11 mouse cellular contexts compared by ENCODE assay signal in the genomic region with DNA sequence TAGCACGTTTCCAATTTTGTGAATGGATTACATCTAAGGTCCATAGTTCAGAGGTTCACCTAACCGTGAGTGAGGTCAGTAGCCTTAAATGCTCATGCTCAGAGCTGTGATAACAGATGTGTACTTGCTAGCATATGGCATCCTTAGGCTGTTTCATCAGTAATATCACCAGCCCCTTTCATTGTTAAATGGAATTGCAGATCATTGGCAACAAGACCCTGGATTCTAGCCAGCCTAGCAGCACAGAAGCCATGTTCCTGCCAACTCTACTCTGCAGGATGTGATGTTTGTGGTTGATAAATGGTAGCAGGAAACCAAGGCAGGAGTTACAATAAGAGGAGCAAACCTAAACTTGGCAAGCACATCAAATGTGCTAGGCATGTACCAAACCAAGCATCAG.
DNase-seq lines count a peak whose midpoint lies in the region; ATAC-seq lines count a peak whose summit lies in the region.
"Had no signal": no experiment of that assay in that cellular context is flagged by ENCODE, and none has a peak within 500 bp of the region (broad histone marks: within the 10 kb centered on the region; RNA-seq: fewer than 3 reads in every experiment).

No protein-coding gene starts in this region.

- no peak overlapping the region for H3K9ac ChIP-seq in kidney, embryonic 14.5 days (ENCODE audit: low read depth, low read length)
- no peak overlapping the region for H3K9ac ChIP-seq in hindbrain, embryonic 16.5 days (ENCODE audit: low read depth, low read length)
- H3K9ac ChIP-seq: liver, embryonic 12.5 days had no signal

- no peaks in the 10 kb centered on the region for H3K27me3 ChIP-seq in kidney, embryonic 14.5 days (ENCODE audit: control insufficient read depth, insufficient read depth, low read length)
- H3K27me3 ChIP-seq in hindbrain, embryonic 16.5 days (replicated peaks; ENCODE audit: control insufficient read depth, insufficient read depth, low read length), result no peaks in the 10 kb centered on the region
- H3K27me3 ChIP-seq: liver, embryonic 12.5 days had no signal

- H3K9me3 ChIP-seq in kidney, embryonic 14.5 days (ENCODE audit: control insufficient read depth, low read length), result no peaks in the 10 kb centered on the region
- H3K9me3 ChIP-seq in hindbrain, embryonic 16.5 days (ENCODE audit: control insufficient read depth, low read length), result no peaks in the 10 kb centered on the region
- H3K9me3 ChIP-seq: liver, embryonic 12.5 days had no signal

- no peak overlapping the region for H3K4me2 ChIP-seq in kidney, embryonic 14.5 days (replicated peaks; ENCODE audit: low read depth, low read length)
- no peak overlapping the region for H3K4me2 ChIP-seq in hindbrain, embryonic 16.5 days (ENCODE audit: low read length)
- H3K4me2 ChIP-seq: liver, embryonic 12.5 days had no signal

- peak; percentile 20 for DNase-seq in kidney, adult 9 months
- DNase-seq in cerebellum, postnatal 25 days, result peak; percentile 39 to 58
- peak; percentile 25 for DNase-seq in lung, postnatal 14 days
- DNase-seq in liver, result no peak
- no peak for DNase-seq in left cerebral cortex, postnatal 14 days (ENCODE audit: low spot score in 2 of 2)

- no peak for ATAC-seq in kidney, embryonic 14.5 days (ENCODE audit: low FRiP score, low TSS enrichment)
- peak; percentile 72 for ATAC-seq in hindbrain, embryonic 16.5 days
- ATAC-seq: liver, embryonic 12.5 days; Patski had no signal

- no peaks in the 10 kb centered on the region for H3K36me3 ChIP-seq in kidney, embryonic 14.5 days (ENCODE audit: control insufficient read depth, insufficient read depth, low read length)
- H3K36me3 ChIP-seq in hindbrain, embryonic 16.5 days (ENCODE audit: control insufficient read depth, insufficient read depth, low read length), result no peaks in the 10 kb centered on the region
- H3K36me3 ChIP-seq: liver, embryonic 12.5 days had no signal

- no peak overlapping the region for H3K27ac ChIP-seq in kidney, embryonic 14.5 days (ENCODE audit: low read depth, low read length)
- H3K27ac ChIP-seq in hindbrain, embryonic 16.5 days (ENCODE audit: low read depth, low read length), result no peak overlapping the region
- H3K27ac ChIP-seq: liver, embryonic 12.5 days had no signal

- H3K4me3 ChIP-seq in kidney, embryonic 14.5 days (ENCODE audit: low read length), result no peak overlapping the region
- no peak overlapping the region for H3K4me3 ChIP-seq in hindbrain, embryonic 16.5 days (ENCODE audit: low read length)
- H3K4me3 ChIP-seq: erythroblast, embryonic 14.5 days; liver, embryonic 12.5 days; myocyte had no signal

- intact Hi-C loops in left cerebral cortex, postnatal 14 days (cut with DNase I), result no loop called here

- no peaks in the 10 kb centered on the region for H3K4me1 ChIP-seq in kidney, embryonic 14.5 days (ENCODE audit: control insufficient read depth, insufficient read depth, low read length)
- H3K4me1 ChIP-seq in hindbrain, embryonic 16.5 days (ENCODE audit: control insufficient read depth, insufficient read depth, low read depth, low read length), result peaks cover 2% of the 10 kb centered on the region; the same call in 1 of the 2 replicates
- H3K4me1 ChIP-seq: liver, embryonic 12.5 days had no signal

- WGBS in kidney, embryonic 14.5 days, result 83% methylated on average over 2 of the region's 2 CpGs
- 54% methylated on average over 2 of the region's 2 CpGs for WGBS in hindbrain, embryonic 16.5 days

Comparison
In these comparisons a context has a peak if more than half of its experiments do, and no peak if none do; other contexts are left out.
1. DNase-seq: peak in kidney, adult 9 months (single experiment), cerebellum, postnatal 25 days (2 of 2) and lung, postnatal 14 days (single experiment); none in liver (single experiment) and left cerebral cortex, postnatal 14 days (0 of 2).